Mouse (Mus musculus) ES-CJ7 (cell line): ENCODE data around the gene Gm14418.
A peak's percentile ranks its signal among the peaks of the same experiment; 100 is the strongest.

ENCODE experiments used
- DNase-seq: peaks from one replicate; pipeline ENCODE4 v3.0.0; 2011; ENCODE audit warnings: low read depth, low spot score

Gm14418 gene

DNA sequence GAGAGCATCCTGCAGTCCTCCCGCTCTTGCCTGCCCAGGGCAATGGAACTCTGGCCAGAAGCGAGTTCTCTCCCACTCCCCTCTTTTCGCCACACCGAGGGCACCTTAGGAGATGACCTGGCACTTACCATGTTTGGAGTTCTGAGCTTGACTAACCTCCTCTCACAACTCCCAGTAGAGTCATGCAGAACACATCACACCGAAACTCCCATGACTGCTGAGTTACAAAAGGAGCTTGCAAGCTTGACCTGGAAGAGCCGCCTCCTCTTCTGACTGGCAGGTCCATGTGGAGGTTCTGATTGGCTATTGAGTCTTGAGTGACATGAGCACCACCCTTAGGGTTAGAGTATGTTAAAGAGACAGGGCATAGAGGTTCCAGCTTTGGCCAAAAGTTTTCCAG, at the start of gene Gm14418:
Gene Gm14418, minus strand, starts transcription at position 225 of the 400 bp plus-strand sequence.
- peak; percentile 56 for DNase-seq
